Mouse (Mus musculus) cortical plate, adult 2 months (tissue): ENCODE measurements around the gene Rbms2. TPM values are rescaled to one million over a fixed set of nuclear protein-coding genes. Genes with fewer than 3 reads are reported as not detected.

Experiments
- H3K27ac ChIP-seq: fragments of 200-500 bp; 2 replicates; pipeline ENCODE4 v1.5.1; 2012; ENCODE audit warnings: low read length, control low read depth, inconsistent platforms; ENCODE audit not compliant: insufficient read depth
- H3K4me1 ChIP-seq: fragments of 200-500 bp; 2 replicates; pipeline ENCODE4 v1.6.1; 2011; ENCODE audit warnings: low read length; ENCODE audit not compliant: control insufficient read depth, insufficient read depth
- H3K4me3 ChIP-seq: fragments of 200-500 bp; 2 replicates; pipeline ENCODE4 v1.5.1; 2011; ENCODE audit warnings: mild to moderate bottlenecking, low read length, control low read depth; ENCODE audit not compliant: insufficient read depth
- CTCF ChIP-seq: fragments of 200-500 bp; IDR thresholded peaks from 2 replicates; pipeline ENCODE4 v1.5.1; 2011; ENCODE audit warnings: mild to moderate bottlenecking, control low read depth, low read length; ENCODE audit not compliant: insufficient read depth; ENCODE audit errors: extremely low read depth
- POLR2A ChIP-seq: fragments of 200-500 bp; IDR thresholded peaks from 2 replicates; pipeline ENCODE4 v1.6.1; 2011; ENCODE audit warnings: mild to moderate bottlenecking, low read length, control low read depth; ENCODE audit not compliant: insufficient read depth; ENCODE audit errors: extremely low read depth
- polyA plus RNA-seq: library from polyadenylated mRNA; depleted of rRNA; stranded (reverse); fragments of >200 nt; gene quantifications from 2 replicates; pipeline ENCODE4 v1.2.3, GENCODE M21; 2012; rRNA removed

Gene Rbms2
- polyA plus RNA-seq, 1 experiment = 16.9 TPM

- H3K27ac ChIP-seq = no peak overlapping the region
- H3K4me3 ChIP-seq = no peak overlapping the region
- no peak for TF ChIP-seq POLR2A
- TF ChIP-seq CTCF = peak; percentile 37
- H3K4me1 ChIP-seq = peaks cover 5% of the 10 kb centered on the region
Measured at GRCm38 (mm10) chr10:128086391-128086790, 93.7 kb downstream of the Rbms2 start.

- Histone ChIP-seq H3K27ac (peak overlapping the region; percentile 80), H3K4me1 (peaks cover 5% of the 10 kb centered on the region), H3K4me3 (peak overlapping the region; percentile 87)
- TF ChIP-seq POLR2A = no peak
- no peak for TF ChIP-seq CTCF
Measured at GRCm38 (mm10) chr10:128084160-128084559, 95.9 kb downstream of the Rbms2 start.

GRCm38 (mm10) chr10:128083688-128084087, 96.4 kb downstream of the Rbms2 start:
- Histone ChIP-seq H3K27ac (peak overlapping the region; percentile 80), H3K4me1 (peaks cover 5% of the 10 kb centered on the region), H3K4me3 (peak overlapping the region; percentile 87)
- TF ChIP-seq POLR2A = 0 out of 2 replicates have a peak, but pooled peaks have one; percentile 6
- no peak for TF ChIP-seq CTCF

- peaks cover 5% of the 10 kb centered on the region for H3K4me1 ChIP-seq
- TF ChIP-seq CTCF = no peak
- TF ChIP-seq POLR2A = peak; percentile 96
- peak within 1 kb of the TSS; percentile 80 for H3K27ac ChIP-seq
- peak within 1 kb of the TSS; percentile 87 for H3K4me3 ChIP-seq
Measured at GRCm38 (mm10) chr10:128082880-128083421, 97.1 kb downstream of the Rbms2 start, which contains the start of gene Atp5b. Gene Atp5b (plus strand): TSS chr10:128083273.

- H3K4me1 ChIP-seq = peaks cover 5% of the 10 kb centered on the region
- no peak for TF ChIP-seq CTCF
- no peak for TF ChIP-seq POLR2A
- peak overlapping the region; percentile 87 for H3K4me3 ChIP-seq
- H3K27ac ChIP-seq = peak overlapping the region; percentile 73
Measured at GRCm38 (mm10) chr10:128082477-128082808, 97.7 kb downstream of the Rbms2 start.

GRCm38 (mm10) chr10:128081807-128082476, 98.2 kb downstream of the Rbms2 start:
- Histone ChIP-seq H3K4me3 (peak overlapping the region; percentile 87), H3K4me1 (peaks cover 5% of the 10 kb centered on the region), H3K27ac (no peak overlapping the region; the same call in 1 of the 2 replicates)
- no peak for TF ChIP-seq CTCF
- no peak for TF ChIP-seq POLR2A

Other genes with a start within 250 kb of the Rbms2 start
- gene Hsd17b6, start 172.7 kb downstream of the Rbms2 start, polyA plus RNA-seq = not detected in 2 replicates
- gene Prim1, start 165.1 kb downstream of the Rbms2 start, polyA plus RNA-seq = 7.5 and 8.1 TPM in 2 replicates
- 175 and 177 TPM in 2 replicates for gene Naca, start 144.7 kb downstream of the Rbms2 start, polyA plus RNA-seq
- 66.9 and 67.7 TPM in 2 replicates for gene Ptges3, start 121.3 kb downstream of the Rbms2 start, polyA plus RNA-seq
- gene Atp5b, start 97.0 kb downstream of the Rbms2 start, polyA plus RNA-seq = 1,438 and 1,451 TPM in 2 replicates
- gene Baz2a, start 88.7 kb downstream of the Rbms2 start, polyA plus RNA-seq = 30.2 and 32.1 TPM in 2 replicates
- 54.8 and 59.6 TPM in 2 replicates for gene Gls2, start 14.2 kb upstream of the Rbms2 start, polyA plus RNA-seq
- 9.0 and 10.0 TPM in 2 replicates for gene Spryd4, start 31.5 kb upstream of the Rbms2 start, polyA plus RNA-seq
- not detected in 2 replicates for gene Mip, start 45.5 kb upstream of the Rbms2 start, polyA plus RNA-seq
- 3.7 and 4.3 TPM in 2 replicates for gene Timeless, start 51.8 kb upstream of the Rbms2 start, polyA plus RNA-seq
- gene Apon, start 73.8 kb upstream of the Rbms2 start, polyA plus RNA-seq = not detected in 2 replicates
- 0.23 and 0.29 TPM in 2 replicates for gene Apof, start 88.4 kb upstream of the Rbms2 start, polyA plus RNA-seq
- 33.5 and 34.2 TPM in 2 replicates for gene Stat2, start 90.3 kb upstream of the Rbms2 start, polyA plus RNA-seq
- gene Il23a, start 118.5 kb upstream of the Rbms2 start, polyA plus RNA-seq = 0.54 and 0.55 TPM in 2 replicates
- 22.8 and 24.6 TPM in 2 replicates for gene Pan2, start 123.0 kb upstream of the Rbms2 start, polyA plus RNA-seq
- gene Cnpy2, start 142.2 kb upstream of the Rbms2 start, polyA plus RNA-seq = 63.7 and 65.8 TPM in 2 replicates
- gene Cs, start 157.4 kb upstream of the Rbms2 start, polyA plus RNA-seq = 224 and 233 TPM in 2 replicates
- 101 and 103 TPM in 2 replicates for gene Coq10a, start 188.7 kb upstream of the Rbms2 start, polyA plus RNA-seq
- gene Ankrd52, start 196.8 kb upstream of the Rbms2 start, polyA plus RNA-seq = 30.0 and 30.4 TPM in 2 replicates
- 0.51 and 0.73 TPM in 2 replicates for gene Slc39a5, start 220.9 kb upstream of the Rbms2 start, polyA plus RNA-seq
- 79.4 and 83.4 TPM in 2 replicates for gene Nabp2, start 231.2 kb upstream of the Rbms2 start, polyA plus RNA-seq
- 78.2 and 78.5 TPM in 2 replicates for gene Rnf41, start 231.4 kb upstream of the Rbms2 start, polyA plus RNA-seq